Mouse (Mus musculus) kidney, postnatal 0 days (tissue): ENCODE results near the gene Tubgcp3. TPM values are rescaled to one million over a fixed set of nuclear protein-coding genes. Genes with fewer than 3 reads are reported as not detected.
A peak's percentile ranks its signal among the peaks of the same experiment; 100 is the strongest.

Experiments
- ATAC-seq: fragments of 200-750 bp; cut with Nextera tagmentation; replicated peaks from 2 replicates; pipeline ENCODE4 v1.8.0; 2017; ENCODE audit warnings: low read depth, moderate number of reproducible peaks, moderate TSS enrichment, moderate library complexity; ENCODE audit not compliant: low FRiP score
- DNase-seq: peaks from one replicate; pipeline ENCODE4 v3.0.0-alpha.2; 2016; ENCODE audit warnings: low spot score
- H3K27ac ChIP-seq: fragments of 300-500 bp; sonication (generic); 2 replicates; pipeline ENCODE4 v1.5.1; 2014; ENCODE audit warnings: mild to moderate bottlenecking
- H3K27me3 ChIP-seq: fragments of 300-500 bp; sonication (generic); 2 replicates; pipeline ENCODE4 v1.6.1; 2014; ENCODE audit warnings: low read length, mixed read lengths; ENCODE audit not compliant: insufficient read depth
- H3K36me3 ChIP-seq: fragments of 300-500 bp; sonication (generic); 2 replicates; pipeline ENCODE4 v1.6.1; 2014; ENCODE audit warnings: low read length, mixed read lengths; ENCODE audit not compliant: insufficient read depth
- H3K4me1 ChIP-seq: fragments of 300-500 bp; sonication (generic); replicated peaks from 2 replicates; pipeline ENCODE4 v1.6.1; 2014; ENCODE audit warnings: antibody characterized with exemption, low read length, mixed read lengths; ENCODE audit not compliant: insufficient read depth
- H3K4me2 ChIP-seq: fragments of 300-500 bp; sonication (generic); 2 replicates; pipeline ENCODE4 v1.6.1; 2014; ENCODE audit warnings: mild to moderate bottlenecking, low read length, moderate library complexity, mixed read lengths
- H3K4me3 ChIP-seq: fragments of 300-500 bp; sonication (generic); replicated peaks from 2 replicates; pipeline ENCODE4 v1.5.1; 2014; ENCODE audit warnings: low read depth, low read length
- H3K9ac ChIP-seq: fragments of 300-500 bp; sonication (generic); 2 replicates; pipeline ENCODE4 v1.6.1; 2014; ENCODE audit warnings: low read depth, low read length
- H3K9me3 ChIP-seq: fragments of 300-500 bp; sonication (generic); replicated peaks from 2 replicates; pipeline ENCODE4 v1.6.1; 2016; ENCODE audit warnings: low read length, inconsistent platforms, mixed read lengths
- CTCF ChIP-seq: IDR thresholded peaks from 2 replicates; pipeline ENCODE4 v1.5.1; 2016; ENCODE audit warnings: antibody characterized with exemption, low read depth, mild to moderate bottlenecking, moderate library complexity
- WGBS: fragments of 180-500 bp; shearing (Covaris S2); extraction: QIAGEN DNeasy Blood & Tissue Kit; methylation state at CpG from one replicate; pipeline ENCODE4 v1.1.7; 2014; 5-methylcytosine and 5-hydroxymethylcytosine counted together
- polyA plus RNA-seq: library from polyadenylated mRNA; unstranded; fragments of >200 nt; fragmentation: Nextera tagmentation; extraction: Ambion mirVana; gene quantifications from 2 replicates; pipeline ENCODE4 v1.2.1, GENCODE M21; 2015

The Tubgcp3 gene
- polyA plus RNA-seq, 1 experiment from 2014 or later, result 28.4 TPM

DNA sequence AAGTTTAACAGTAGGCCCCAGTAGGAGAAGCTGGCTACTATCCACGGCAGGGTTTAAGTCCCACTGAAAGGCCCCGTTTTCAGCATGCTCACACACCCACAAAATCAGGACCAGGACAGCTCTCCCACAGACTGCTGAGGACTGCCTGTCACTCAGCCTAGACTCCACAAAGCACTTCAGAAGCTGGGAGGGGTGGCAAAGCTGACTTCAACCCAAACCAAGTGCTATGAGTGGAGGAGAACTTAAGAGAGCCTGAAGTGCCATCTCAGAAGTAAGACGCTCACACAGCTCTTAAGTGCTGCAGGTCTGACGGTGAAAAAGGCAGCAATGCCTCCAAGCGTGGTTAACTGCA is 9.0 kb downstream of the Tubgcp3 start:
- WGBS, result 71% methylated on average over 5 of the region's 5 CpGs
- H3K4me3 ChIP-seq, result no peak overlapping the region
- peaks cover 15% of the 10 kb centered on the region; the same call in 1 of the 2 replicates for H3K36me3 ChIP-seq
- H3K27me3 ChIP-seq, result no peaks in the 10 kb centered on the region
- ATAC-seq (no peak), DNase-seq (no peak)
- H3K4me1 ChIP-seq, result no peaks in the 10 kb centered on the region
- H3K9me3 ChIP-seq, result no peaks in the 10 kb centered on the region
- TF ChIP-seq CTCF, result no peak
- H3K4me2 ChIP-seq, result no peak overlapping the region
- no peak overlapping the region for H3K27ac ChIP-seq
- no peak overlapping the region for H3K9ac ChIP-seq

DNA sequence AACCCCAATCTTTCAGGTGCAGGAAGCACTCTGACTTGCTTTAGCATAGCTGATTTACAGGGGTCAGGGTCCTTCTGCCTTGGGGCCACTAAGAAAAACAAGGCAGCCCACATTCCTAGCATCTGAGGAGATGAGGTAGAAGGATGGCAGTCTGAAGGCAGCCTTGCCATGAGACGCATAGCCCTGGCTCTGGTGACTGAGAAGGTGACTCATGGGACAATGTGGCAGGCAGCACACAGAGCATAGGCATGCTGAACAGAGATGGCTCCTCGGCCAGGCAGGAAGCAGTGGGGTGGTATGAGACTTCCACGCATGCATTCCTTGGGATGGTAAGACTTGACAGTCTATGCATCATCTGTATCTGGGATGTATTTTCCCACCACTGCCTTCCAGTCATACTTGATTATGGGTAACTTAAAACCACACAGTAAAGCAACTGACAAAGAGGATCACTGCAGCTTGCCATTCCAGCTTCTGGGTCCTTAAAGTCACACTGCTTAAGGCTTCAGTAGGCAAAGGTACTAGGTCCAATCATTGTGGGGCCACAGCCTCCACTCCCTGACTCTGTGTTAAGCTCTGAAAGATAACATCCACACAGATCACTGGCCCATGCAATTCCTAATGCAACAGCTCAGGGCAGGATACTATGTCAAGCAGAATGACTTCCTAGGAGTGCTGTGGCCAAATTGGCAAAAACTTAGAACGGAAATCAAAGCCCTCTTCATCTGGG is 9.5 kb downstream of the Tubgcp3 start:
- Histone ChIP-seq H3K9ac (no peak overlapping the region), H3K27me3 (no peaks in the 10 kb centered on the region)

GRCm38 (mm10) chr8:12657411-12657810 is 14.6 kb downstream of the Tubgcp3 start:
- DNase-seq (no peak), ATAC-seq (no peak)
- Histone ChIP-seq H3K4me3 (no peak overlapping the region), H3K36me3 (peaks cover 60% of the 10 kb centered on the region), H3K4me2 (no peak overlapping the region), H3K27ac (no peak overlapping the region), H3K9me3 (no peaks in the 10 kb centered on the region), H3K27me3 (no peaks in the 10 kb centered on the region), H3K9ac (no peak overlapping the region), H3K4me1 (no peaks in the 10 kb centered on the region)
- no peak for TF ChIP-seq CTCF
- 96% methylated on average over 16 of the region's 16 CpGs for WGBS

More for the DNA sequence above, 9.5 kb downstream of the Tubgcp3 start:
- Histone ChIP-seq H3K4me3 (no peak overlapping the region), H3K4me2 (no peak overlapping the region), H3K4me1 (no peaks in the 10 kb centered on the region), H3K9me3 (no peaks in the 10 kb centered on the region), H3K36me3 (peaks cover 20% of the 10 kb centered on the region; the same call in 1 of the 2 replicates), H3K27ac (no peak overlapping the region)
- no peak for DNase-seq
- 62% methylated on average over 4 of the region's 4 CpGs for WGBS
- TF ChIP-seq CTCF, result no peak
- no peak for ATAC-seq

- no peak overlapping the region for H3K4me3 ChIP-seq
- H3K4me2 ChIP-seq, result no peak overlapping the region
- DNase-seq (no peak), ATAC-seq (no peak)
- H3K4me1 ChIP-seq, result no peaks in the 10 kb centered on the region
- peaks cover 59% of the 10 kb centered on the region for H3K36me3 ChIP-seq
- H3K9me3 ChIP-seq, result no peaks in the 10 kb centered on the region
- H3K9ac ChIP-seq, result no peak overlapping the region
- peak; percentile 50 for TF ChIP-seq CTCF
- H3K27ac ChIP-seq, result no peak overlapping the region
- H3K27me3 ChIP-seq, result no peaks in the 10 kb centered on the region
- WGBS, result 54% methylated on average over 4 of the region's 4 CpGs
Measured at GRCm38 (mm10) chr8:12651246-12651645, 20.8 kb downstream of the Tubgcp3 start.

GRCm38 (mm10) chr8:12650495-12650894 is 21.6 kb downstream of the Tubgcp3 start:
- no peak for ATAC-seq
- TF ChIP-seq CTCF, result no peak
- no peak overlapping the region for H3K4me3 ChIP-seq
- 53% methylated on average over 4 of the region's 4 CpGs for WGBS
- H3K27ac ChIP-seq, result no peak overlapping the region
- H3K9ac ChIP-seq, result no peak overlapping the region
- no peak overlapping the region for H3K4me2 ChIP-seq
- H3K9me3 ChIP-seq, result no peaks in the 10 kb centered on the region
- H3K36me3 ChIP-seq, result peaks cover 52% of the 10 kb centered on the region
- H3K4me1 ChIP-seq, result no peaks in the 10 kb centered on the region
- no peaks in the 10 kb centered on the region for H3K27me3 ChIP-seq
- no peak for DNase-seq

- Histone ChIP-seq H3K4me3 (no peak overlapping the region), H3K9me3 (no peaks in the 10 kb centered on the region), H3K36me3 (peaks cover 45% of the 10 kb centered on the region), H3K4me1 (no peaks in the 10 kb centered on the region), H3K27ac (no peak overlapping the region), H3K9ac (no peak overlapping the region), H3K4me2 (no peak overlapping the region), H3K27me3 (no peaks in the 10 kb centered on the region)
- DNase-seq, result no peak
- 89% methylated on average over 4 of the region's 4 CpGs for WGBS
- TF ChIP-seq CTCF, result no peak
- no peak for ATAC-seq
Measured at GRCm38 (mm10) chr8:12648951-12649350, 23.1 kb downstream of the Tubgcp3 start.
